Mouse (Mus musculus): ENCODE measurements around the gene Tspan14. TPM values are rescaled to one million over a fixed set of nuclear protein-coding genes. Genes with fewer than 3 reads are reported as not detected.
A peak's percentile ranks its signal among the peaks of the same experiment; 100 is the strongest.

Tspan14 gene
- polyA plus RNA-seq, 1 experiment from 2014 or later: 77.3 TPM

- Histone ChIP-seq H3K9ac (ENCODE audit: low read length) (no peak overlapping the region), H3K4me2 (ENCODE audit: low read depth, low read length) (0 out of 2 replicates have a peak overlapping the region, but pooled peaks have one; percentile 7), H3K9me3 (replicated peaks; ENCODE audit: control insufficient read depth, low read length) (no peaks in the 10 kb centered on the region), H3K4me3 (replicated peaks; ENCODE audit: low read length) (no peak overlapping the region), H3K4me1 (ENCODE audit: control insufficient read depth, insufficient read depth, low read length) (no peaks in the 10 kb centered on the region), H3K27me3 (ENCODE audit: control insufficient read depth, insufficient read depth, low read length) (no peaks in the 10 kb centered on the region), H3K27ac (ENCODE audit: low read length) (peak overlapping the region; percentile 86), H3K36me3 (ENCODE audit: control insufficient read depth, insufficient read depth, low read length) (0 out of 2 replicates have a peak, but pooled peaks cover 8% of the 10 kb centered on the region)
- peak; percentile 57; the same call in 1 of the 2 replicates for ATAC-seq (ENCODE audit: insufficient read depth, low FRiP score)
- WGBS: 56% methylated on average over 12 of the region's 12 CpGs
Measured at GRCm38 (mm10) chr14:40902307-40903055, 64.1 kb downstream of the Tspan14 start.

GRCm38 (mm10) chr14:40900267-40900666, 66.3 kb downstream of the Tspan14 start:
- H3K9me3 ChIP-seq (replicated peaks; ENCODE audit: control insufficient read depth, low read length): no peaks in the 10 kb centered on the region
- no peaks in the 10 kb centered on the region for H3K4me1 ChIP-seq (ENCODE audit: control insufficient read depth, insufficient read depth, low read length)
- H3K36me3 ChIP-seq (ENCODE audit: control insufficient read depth, insufficient read depth, low read length): no peaks in the 10 kb centered on the region
- no peak overlapping the region for H3K4me2 ChIP-seq (ENCODE audit: low read depth, low read length)
- ATAC-seq (ENCODE audit: insufficient read depth, low FRiP score): no peak
- H3K9ac ChIP-seq (ENCODE audit: low read length): no peak overlapping the region
- H3K27me3 ChIP-seq (ENCODE audit: control insufficient read depth, insufficient read depth, low read length): no peaks in the 10 kb centered on the region
- H3K4me3 ChIP-seq (replicated peaks; ENCODE audit: low read length): no peak overlapping the region
- no peak overlapping the region for H3K27ac ChIP-seq (ENCODE audit: low read length)
- WGBS: 44% methylated on average over 2 of the region's 2 CpGs

GRCm38 (mm10) chr14:40897916-40898315, 68.7 kb downstream of the Tspan14 start:
- Histone ChIP-seq H3K36me3 (ENCODE audit: control insufficient read depth, insufficient read depth, low read length) (no peaks in the 10 kb centered on the region), H3K4me2 (ENCODE audit: low read depth, low read length) (no peak overlapping the region), H3K9ac (ENCODE audit: low read length) (no peak overlapping the region), H3K4me3 (replicated peaks; ENCODE audit: low read length) (no peak overlapping the region), H3K27ac (ENCODE audit: low read length) (no peak overlapping the region), H3K9me3 (replicated peaks; ENCODE audit: control insufficient read depth, low read length) (no peaks in the 10 kb centered on the region), H3K4me1 (ENCODE audit: control insufficient read depth, insufficient read depth, low read length) (peaks cover 6% of the 10 kb centered on the region), H3K27me3 (ENCODE audit: control insufficient read depth, insufficient read depth, low read length) (no peaks in the 10 kb centered on the region)
- 72% methylated on average over 3 of the region's 3 CpGs for WGBS
- ATAC-seq (ENCODE audit: insufficient read depth, low FRiP score): 0 out of 2 replicates have a peak, but pooled peaks have one; percentile 35

GRCm38 (mm10) chr14:40895681-40896080, 70.9 kb downstream of the Tspan14 start:
- WGBS: 70% methylated on average over 8 of the region's 8 CpGs
- H3K36me3 ChIP-seq (ENCODE audit: control insufficient read depth, insufficient read depth, low read length): no peaks in the 10 kb centered on the region
- H3K27ac ChIP-seq (ENCODE audit: low read length): no peak overlapping the region
- H3K9me3 ChIP-seq (replicated peaks; ENCODE audit: control insufficient read depth, low read length): no peaks in the 10 kb centered on the region
- H3K4me2 ChIP-seq (ENCODE audit: low read depth, low read length): no peak overlapping the region
- H3K4me3 ChIP-seq (replicated peaks; ENCODE audit: low read length): no peak overlapping the region
- H3K4me1 ChIP-seq (ENCODE audit: control insufficient read depth, insufficient read depth, low read length): peaks cover 6% of the 10 kb centered on the region
- H3K27me3 ChIP-seq (ENCODE audit: control insufficient read depth, insufficient read depth, low read length): no peaks in the 10 kb centered on the region
- no peak overlapping the region for H3K9ac ChIP-seq (ENCODE audit: low read length)
- no peak for ATAC-seq (ENCODE audit: insufficient read depth, low FRiP score)

DNA sequence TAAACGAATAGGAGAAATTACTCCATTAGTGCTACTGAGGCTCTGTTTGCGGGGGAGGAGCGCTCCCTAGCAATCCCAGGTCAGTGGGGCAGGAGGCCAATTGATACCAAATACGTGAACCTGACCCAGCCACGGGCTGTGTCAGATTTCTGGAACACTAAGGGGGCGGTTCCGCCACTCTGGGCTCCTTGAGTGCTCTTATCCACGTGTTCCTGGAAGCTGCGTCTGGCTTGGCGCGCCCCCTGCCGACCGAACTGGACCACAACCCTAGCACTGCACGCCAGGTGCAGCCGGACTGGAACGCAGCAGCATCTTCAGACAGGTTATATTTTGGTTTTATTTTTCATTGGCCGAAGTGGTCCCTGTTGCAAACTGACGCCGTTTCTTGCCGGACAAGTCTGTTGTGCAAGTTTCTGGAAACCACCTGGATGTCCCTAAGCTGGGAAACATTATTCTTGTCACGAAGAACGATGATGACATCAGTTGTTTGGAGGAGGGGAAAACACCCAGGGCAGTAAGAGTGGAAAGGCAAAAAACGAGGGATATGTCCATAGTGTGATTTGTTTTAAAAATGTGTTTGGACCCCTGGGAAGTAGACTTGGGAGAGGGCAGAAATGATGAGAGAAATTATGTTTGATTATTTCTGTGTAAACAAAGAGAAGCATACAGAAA, 71.9 kb downstream of the Tspan14 start:
- H3K9me3 ChIP-seq (replicated peaks; ENCODE audit: control insufficient read depth, low read length): no peaks in the 10 kb centered on the region
- peaks cover 6% of the 10 kb centered on the region for H3K4me1 ChIP-seq (ENCODE audit: control insufficient read depth, insufficient read depth, low read length)
- peak; percentile 79; the same call in 1 of the 2 replicates for ATAC-seq (ENCODE audit: insufficient read depth, low FRiP score)
- no peaks in the 10 kb centered on the region for H3K36me3 ChIP-seq (ENCODE audit: control insufficient read depth, insufficient read depth, low read length)
- H3K9ac ChIP-seq (ENCODE audit: low read length): 0 out of 2 replicates have a peak overlapping the region, but pooled peaks have one; percentile 48
- H3K27ac ChIP-seq (ENCODE audit: low read length): no peak overlapping the region
- H3K4me3 ChIP-seq (replicated peaks; ENCODE audit: low read length): peak overlapping the region; percentile 27
- peak overlapping the region; percentile 56 for H3K4me2 ChIP-seq (ENCODE audit: low read depth, low read length)
- H3K27me3 ChIP-seq (ENCODE audit: control insufficient read depth, insufficient read depth, low read length): no peaks in the 10 kb centered on the region
- 10% methylated on average over 23 of the region's 23 CpGs for WGBS

DNA sequence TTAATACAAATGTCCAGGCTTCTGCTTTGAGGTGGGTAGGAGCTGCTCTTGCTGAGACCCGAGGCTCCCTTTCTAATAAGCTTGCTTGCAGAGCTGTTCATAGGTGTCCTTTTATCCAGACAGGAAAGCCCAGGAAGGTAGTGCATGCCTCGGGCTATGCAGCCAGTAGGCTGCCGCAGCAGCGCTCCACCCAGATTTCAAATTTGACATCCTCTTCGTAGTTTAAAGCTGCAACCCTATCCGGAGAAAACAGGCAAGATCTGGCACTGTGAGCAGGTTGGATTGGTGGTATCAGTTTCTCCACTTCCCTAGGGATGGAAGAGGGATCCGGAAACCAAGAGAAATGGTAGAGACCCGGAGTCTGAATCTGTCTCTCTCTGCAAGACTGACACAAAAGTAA, 72.7 kb downstream of the Tspan14 start:
- Histone ChIP-seq H3K4me1 (ENCODE audit: control insufficient read depth, insufficient read depth, low read length) (peaks cover 6% of the 10 kb centered on the region), H3K4me3 (replicated peaks; ENCODE audit: low read length) (no peak overlapping the region), H3K36me3 (ENCODE audit: control insufficient read depth, insufficient read depth, low read length) (no peaks in the 10 kb centered on the region), H3K4me2 (ENCODE audit: low read depth, low read length) (no peak overlapping the region), H3K27ac (ENCODE audit: low read length) (no peak overlapping the region), H3K9ac (ENCODE audit: low read length) (no peak overlapping the region), H3K9me3 (replicated peaks; ENCODE audit: control insufficient read depth, low read length) (no peaks in the 10 kb centered on the region), H3K27me3 (ENCODE audit: control insufficient read depth, insufficient read depth, low read length) (no peaks in the 10 kb centered on the region)
- 63% methylated on average over 8 of the region's 8 CpGs for WGBS
- no peak for ATAC-seq (ENCODE audit: insufficient read depth, low FRiP score)

GRCm38 (mm10) chr14:40893196-40893595, 73.4 kb downstream of the Tspan14 start, which contains the start of gene Sh2d4b:
Gene Sh2d4b, minus strand, starts transcription at chr14:40893266.
- peaks cover 6% of the 10 kb centered on the region for H3K4me1 ChIP-seq (ENCODE audit: control insufficient read depth, insufficient read depth, low read length)
- H3K27me3 ChIP-seq (ENCODE audit: control insufficient read depth, insufficient read depth, low read length): no peaks in the 10 kb centered on the region
- WGBS: 47% methylated on average over 3 of the region's 3 CpGs
- no peak within 1 kb of the TSS for H3K4me3 ChIP-seq (replicated peaks; ENCODE audit: low read length)
- no peak within 1 kb of the TSS for H3K27ac ChIP-seq (ENCODE audit: low read length)
- ATAC-seq (ENCODE audit: insufficient read depth, low FRiP score): no peak
- no peak within 1 kb of the TSS for H3K4me2 ChIP-seq (ENCODE audit: low read depth, low read length)
- H3K9ac ChIP-seq (ENCODE audit: low read length): no peak within 1 kb of the TSS
- no peaks in the 10 kb centered on the region for H3K36me3 ChIP-seq (ENCODE audit: control insufficient read depth, insufficient read depth, low read length)
- no peaks in the 10 kb centered on the region for H3K9me3 ChIP-seq (replicated peaks; ENCODE audit: control insufficient read depth, low read length)

- 83% methylated on average over 7 of the region's 7 CpGs for WGBS
- no peak for ATAC-seq (ENCODE audit: insufficient read depth, low FRiP score)
Measured at GRCm38 (mm10) chr14:40892326-40892825, 74.2 kb downstream of the Tspan14 start.

DNA sequence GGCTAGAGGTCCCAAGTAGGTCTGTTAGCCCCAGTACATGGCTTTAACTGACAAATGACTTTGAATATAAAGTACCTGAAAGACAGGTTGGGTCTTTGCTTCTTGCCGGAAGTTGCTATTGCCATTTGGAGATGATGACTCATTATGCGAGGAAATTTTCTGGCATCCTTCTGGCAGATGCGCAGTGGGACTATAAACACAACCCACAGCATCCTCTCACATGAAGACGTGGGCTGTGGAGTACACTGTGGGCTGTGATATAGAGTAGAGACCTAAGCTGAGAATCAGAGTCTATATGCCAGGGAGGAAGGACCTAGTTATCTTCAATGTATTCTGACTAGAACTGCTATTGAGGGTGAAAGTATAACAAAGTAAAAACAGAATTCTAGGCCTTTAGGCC, 75.1 kb downstream of the Tspan14 start:
- H3K9ac ChIP-seq (ENCODE audit: low read length): no peak overlapping the region
- no peak overlapping the region for H3K4me2 ChIP-seq (ENCODE audit: low read depth, low read length)
- H3K9me3 ChIP-seq (replicated peaks; ENCODE audit: control insufficient read depth, low read length): no peaks in the 10 kb centered on the region
- no peak overlapping the region for H3K4me3 ChIP-seq (replicated peaks; ENCODE audit: low read length)
- no peak overlapping the region for H3K27ac ChIP-seq (ENCODE audit: low read length)
- WGBS: 89% methylated on average over 4 of the region's 4 CpGs
- H3K36me3 ChIP-seq (ENCODE audit: control insufficient read depth, insufficient read depth, low read length): no peaks in the 10 kb centered on the region
- peaks cover 6% of the 10 kb centered on the region for H3K4me1 ChIP-seq (ENCODE audit: control insufficient read depth, insufficient read depth, low read length)
- ATAC-seq (ENCODE audit: insufficient read depth, low FRiP score): no peak
- no peaks in the 10 kb centered on the region for H3K27me3 ChIP-seq (ENCODE audit: control insufficient read depth, insufficient read depth, low read length)

More at GRCm38 (mm10) chr14:40892326-40892825, 74.2 kb downstream of the Tspan14 start:
- H3K27me3 ChIP-seq (ENCODE audit: control insufficient read depth, insufficient read depth, low read length): no peaks in the 10 kb centered on the region
- H3K36me3 ChIP-seq (ENCODE audit: control insufficient read depth, insufficient read depth, low read length): no peaks in the 10 kb centered on the region
- no peak overlapping the region for H3K27ac ChIP-seq (ENCODE audit: low read length)
- no peaks in the 10 kb centered on the region for H3K9me3 ChIP-seq (replicated peaks; ENCODE audit: control insufficient read depth, low read length)
- H3K9ac ChIP-seq (ENCODE audit: low read length): no peak overlapping the region
- H3K4me3 ChIP-seq (replicated peaks; ENCODE audit: low read length): no peak overlapping the region
- H3K4me2 ChIP-seq (ENCODE audit: low read depth, low read length): no peak overlapping the region
- H3K4me1 ChIP-seq (ENCODE audit: control insufficient read depth, insufficient read depth, low read length): peaks cover 6% of the 10 kb centered on the region
